Comparison of ENCODE assay signal across 19 mouse cellular contexts in genomic region chr10:59562511-59562910, GRCm38 (mm10). TPM values are rescaled to one million over a fixed set of nuclear protein-coding genes. Genes with fewer than 3 reads are reported as not detected.
DNase-seq lines count a peak whose midpoint lies in the region; ATAC-seq and TF ChIP-seq lines count a peak whose summit lies in the region.
"Had no signal": no experiment of that assay in that cellular context is flagged by ENCODE, and none has a peak within 500 bp of the region (broad histone marks: within the 10 kb centered on the region; RNA-seq: fewer than 3 reads in every experiment).

No protein-coding gene starts in this region.

- H3K4me1 ChIP-seq in heart, embryonic 12.5 days (replicated peaks): peaks cover 16% of the 10 kb centered on the region
- H3K4me1 ChIP-seq in embryonic facial prominence, embryonic 10.5 days: peaks cover 17% of the 10 kb centered on the region
- peaks cover 44% of the 10 kb centered on the region for H3K4me1 ChIP-seq in limb, embryonic 14.5 days (ENCODE audit: control insufficient read depth, insufficient read depth, low read length)
- H3K4me1 ChIP-seq: liver, embryonic 15.5 days had no signal

- no peak for DNase-seq in heart, adult 18-20 months
- DNase-seq in CD4-positive, CD25-positive, alpha-beta regulatory T cell, adult 2 months (ENCODE audit: low read depth, low spot score): peak; percentile 39
- peak; percentile 44 for DNase-seq in embryonic facial prominence, embryonic 10.5 days (ENCODE audit: low spot score)
- peak; percentile 52 for DNase-seq in limb, embryonic 14.5 days (ENCODE audit: low spot score)
- DNase-seq in adrenal gland, postnatal 36 days: no peak
- no peak for DNase-seq in right cerebral cortex, postnatal 10 days (ENCODE audit: low spot score in 2 of 2)
- DNase-seq in yolk sac, embryonic 10.5 days (ENCODE audit: low spot score): no peak
- DNase-seq: cerebellum, postnatal 14 days; lung, postnatal 4 days had no signal

- 53% methylated on average over 4 of the region's 4 CpGs for WGBS in heart, embryonic 12.5 days
- 63% methylated on average over 4 of the region's 4 CpGs for WGBS in embryonic facial prominence, embryonic 10.5 days
- WGBS in limb, embryonic 14.5 days: 36% methylated on average over 4 of the region's 4 CpGs

- no peaks in the 10 kb centered on the region for H3K9me3 ChIP-seq in heart, embryonic 12.5 days (replicated peaks)
- no peaks in the 10 kb centered on the region for H3K9me3 ChIP-seq in embryonic facial prominence, embryonic 10.5 days
- H3K9me3 ChIP-seq in limb, embryonic 14.5 days (ENCODE audit: control insufficient read depth, low read length): no peaks in the 10 kb centered on the region
- H3K9me3 ChIP-seq: liver, embryonic 15.5 days had no signal

- H3K9ac ChIP-seq in heart, embryonic 12.5 days: no peak overlapping the region
- no peak overlapping the region for H3K9ac ChIP-seq in limb, embryonic 14.5 days (ENCODE audit: low read depth, low read length, severe bottlenecking)
- H3K9ac ChIP-seq: liver, embryonic 15.5 days had no signal

- H3K27me3 ChIP-seq in heart, embryonic 12.5 days (replicated peaks): no peaks in the 10 kb centered on the region
- no peaks in the 10 kb centered on the region for H3K27me3 ChIP-seq in embryonic facial prominence, embryonic 10.5 days (replicated peaks; ENCODE audit: low read depth, poor library complexity, severe bottlenecking)
- H3K27me3 ChIP-seq in limb, embryonic 14.5 days (ENCODE audit: control insufficient read depth, insufficient read depth, low read length): no peaks in the 10 kb centered on the region
- H3K27me3 ChIP-seq: CH12.LX; liver, embryonic 15.5 days had no signal

- ATAC-seq in heart, embryonic 12.5 days (ENCODE audit: insufficient number of reproducible peaks, low FRiP score): 0 out of 2 replicates have a peak, but pooled peaks have one; percentile 48
- peak; percentile 65; the same call in 1 of the 2 replicates for ATAC-seq in limb, embryonic 14.5 days (ENCODE audit: low FRiP score, low read depth)
- ATAC-seq: intestine, embryonic 16.5 days had no signal

- H3K4me3 ChIP-seq in heart, embryonic 12.5 days: no peak overlapping the region
- no peak overlapping the region for H3K4me3 ChIP-seq in embryonic facial prominence, embryonic 10.5 days
- no peak overlapping the region for H3K4me3 ChIP-seq in limb, embryonic 14.5 days (replicated peaks; ENCODE audit: low read length)
- H3K4me3 ChIP-seq: liver, embryonic 15.5 days had no signal

- TF ChIP-seq POLR2A in limb, embryonic 14.5 days (IDR thresholded peaks at IDR 0.05; ENCODE audit: borderline replicate concordance, extremely low read depth, insufficient read depth, insufficient read length): no peak

- no peaks in the 10 kb centered on the region for H3K36me3 ChIP-seq in heart, embryonic 12.5 days
- no peaks in the 10 kb centered on the region for H3K36me3 ChIP-seq in embryonic facial prominence, embryonic 10.5 days (replicated peaks)
- H3K36me3 ChIP-seq in limb, embryonic 14.5 days (ENCODE audit: control insufficient read depth, insufficient read depth, low read length): peaks cover 2% of the 10 kb centered on the region; the same call in 1 of the 2 replicates
- H3K36me3 ChIP-seq: liver, embryonic 15.5 days had no signal

- H3K4me2 ChIP-seq in heart, embryonic 12.5 days: no peak overlapping the region
- no peak overlapping the region for H3K4me2 ChIP-seq in limb, embryonic 14.5 days (replicated peaks; ENCODE audit: low read depth, low read length, severe bottlenecking)
- H3K4me2 ChIP-seq: liver, embryonic 15.5 days had no signal

- H3K27ac ChIP-seq in heart, embryonic 12.5 days (ENCODE audit: poor library complexity, severe bottlenecking): no peak overlapping the region
- no peak overlapping the region for H3K27ac ChIP-seq in embryonic facial prominence, embryonic 10.5 days (replicated peaks)
- peak overlapping the region; percentile 48; the same call in 1 of the 2 replicates for H3K27ac ChIP-seq in limb, embryonic 14.5 days (replicated peaks; ENCODE audit: low read depth, low read length)
- H3K27ac ChIP-seq: liver, embryonic 15.5 days had no signal

RNA-seq across cellular contexts. Expression of gene Gm10322, which starts 53.4 kb away (rescaled TPM):
- polyA plus RNA-seq in heart, embryonic 12.5 days (2016; fragmentation: Nextera tagmentation; extraction: Ambion mirVana): not detected in 2 replicates
- not detected for total RNA-seq in heart, adult 18-20 months (2021)
- not detected in 2 replicates for polyA plus RNA-seq in embryonic facial prominence, embryonic 10.5 days (2016; fragmentation: Nextera tagmentation; extraction: Ambion mirVana)
- not detected in 2 replicates for polyA plus RNA-seq in limb, embryonic 14.5 days (2012; rRNA removed)
- not detected in 2 replicates for polyA plus RNA-seq in limb, embryonic 14.5 days (2014; fragmentation: Nextera tagmentation; extraction: Ambion mirVana)
- total RNA-seq in adrenal gland, postnatal 36 days (2021): not detected
- total RNA-seq: adrenal gland, adult 18-20 months; CH12.LX; left cerebral cortex, adult 18-20 months; midbrain, postnatal 0 days had no signal
- polyA plus RNA-seq: hindbrain, embryonic 11.5 days; intestine, embryonic 16.5 days; large intestine, adult 2 months; liver, embryonic 15.5 days; midbrain, postnatal 0 days; neural tube, embryonic 14.5 days had no signal

RNA-seq across cellular contexts. Expression of gene Mcu, which starts 54.0 kb away (rescaled TPM):
- 27.5 and 27.8 TPM in 2 replicates for polyA plus RNA-seq in heart, embryonic 12.5 days (2016; fragmentation: Nextera tagmentation; extraction: Ambion mirVana)
- 10 to 100 TPM; 21.3 to 22.6 TPM for total RNA-seq in heart, adult 18-20 months (2021)
- polyA plus RNA-seq in embryonic facial prominence, embryonic 10.5 days (2016; fragmentation: Nextera tagmentation; extraction: Ambion mirVana): 17.4 and 19.4 TPM in 2 replicates
- polyA plus RNA-seq in limb, embryonic 14.5 days (2012; rRNA removed): 34.5 and 37.1 TPM in 2 replicates
- polyA plus RNA-seq in limb, embryonic 14.5 days (2014; fragmentation: Nextera tagmentation; extraction: Ambion mirVana): 54.2 and 56.7 TPM in 2 replicates
- 10 to 100 TPM; 42.9 to 53.4 TPM for total RNA-seq in adrenal gland, postnatal 36 days (2021)

Comparison
In these comparisons a context has a peak if more than half of its experiments do, and no peak if none do; other contexts are left out.
1. DNase-seq: peak in CD4-positive, CD25-positive, alpha-beta regulatory T cell, adult 2 months (single experiment), embryonic facial prominence, embryonic 10.5 days (single experiment) and limb, embryonic 14.5 days (single experiment); none in heart, adult 18-20 months (0 of 2), adrenal gland, postnatal 36 days (0 of 2), right cerebral cortex, postnatal 10 days (0 of 2) and yolk sac, embryonic 10.5 days (single experiment).